ENCODE assay signal across 8 mouse cellular contexts in the genomic region with DNA sequence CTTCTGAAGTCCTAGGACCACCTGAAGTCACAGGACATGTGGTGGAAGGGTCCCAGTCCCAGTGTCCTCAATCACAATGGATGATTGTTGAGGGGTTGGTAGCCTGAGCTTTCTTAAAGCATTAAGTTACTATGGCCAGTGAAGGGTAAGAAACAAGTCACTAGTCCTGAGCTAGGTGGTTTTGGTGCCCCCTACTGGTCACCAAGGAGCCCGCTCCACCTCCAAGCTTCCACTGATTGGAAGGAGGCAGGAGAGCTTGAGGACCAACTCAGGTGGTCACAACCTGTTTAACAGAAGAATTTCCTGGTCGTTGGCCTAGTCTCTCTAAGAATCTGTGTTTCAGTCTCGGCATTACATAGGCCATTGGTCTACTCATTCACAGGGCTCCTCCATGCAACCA. TPM values are rescaled to one million over a fixed set of nuclear protein-coding genes. Genes with fewer than 3 reads are reported as not detected.
DNase-seq lines count a peak whose midpoint lies in the region; ATAC-seq and TF ChIP-seq lines count a peak whose summit lies in the region.

No protein-coding gene starts in this region.

- H3K36me3 ChIP-seq in neural tube, embryonic 11.5 days (ENCODE audit: control insufficient read depth, insufficient read depth, low read length), result no peaks in the 10 kb centered on the region

- intact Hi-C loops in gastrocnemius, adult 2 months (cut with DNase I), result loop anchor here (5.0 kb wide), 1 partner anchor 112 kb away; no protein-coding TSS in a partner anchor

- H3K4me3 ChIP-seq in gastrocnemius, adult 2 months, result no peak overlapping the region
- H3K4me3 ChIP-seq in neural tube, embryonic 11.5 days (ENCODE audit: low read depth, low read length), result no peak overlapping the region

- H3K4me1 ChIP-seq in neural tube, embryonic 11.5 days (ENCODE audit: control insufficient read depth, insufficient read depth, low read length), result peaks cover 10% of the 10 kb centered on the region

- no peak overlapping the region for H3K9ac ChIP-seq in neural tube, embryonic 11.5 days (ENCODE audit: low read length)

- no peak overlapping the region; the same call in 1 of the 2 replicates for H3K4me2 ChIP-seq in neural tube, embryonic 11.5 days (ENCODE audit: low read depth)

- peak; percentile 60 for ATAC-seq in common myeloid progenitor, adult 5-6 weeks (replicated peaks; ENCODE audit: low read depth, poor library complexity, severe bottlenecking)
- ATAC-seq in neural tube, embryonic 11.5 days (ENCODE audit: insufficient read depth, low FRiP score, low TSS enrichment), result no peak
- ATAC-seq in monocyte, adult 5-6 weeks (replicated peaks; ENCODE audit: insufficient number of reproducible peaks, low FRiP score, low TSS enrichment, poor library complexity, severe bottlenecking), result no peak

- H3K27me3 ChIP-seq in neural tube, embryonic 11.5 days (ENCODE audit: control insufficient read depth, insufficient read depth, low read length), result peaks cover 29% of the 10 kb centered on the region

- DNase-seq in gastrocnemius, adult 2 months, result peak; percentile 42
- no peak for DNase-seq in gastrocnemius, postnatal 25 days
- DNase-seq in thymus, postnatal 0 days (ENCODE audit: low spot score), result peak; percentile 24
- no peak for DNase-seq in thymus, postnatal 36 days
- peak; percentile 46 to 55 for DNase-seq in kidney, postnatal 4 days
- peak; percentile 74 for DNase-seq in neural tube, embryonic 11.5 days (ENCODE audit: low spot score)

- H3K9me3 ChIP-seq in neural tube, embryonic 11.5 days (ENCODE audit: control insufficient read depth, low read length), result no peaks in the 10 kb centered on the region

- 9% methylated on average over 3 of the region's 3 CpGs for WGBS in neural tube, embryonic 11.5 days

- no peak overlapping the region for H3K27ac ChIP-seq in gastrocnemius, adult 2 months
- no peak overlapping the region for H3K27ac ChIP-seq in neural tube, embryonic 11.5 days (ENCODE audit: low read depth, low read length)

- TF ChIP-seq CTCF in gastrocnemius, adult 2 months (IDR thresholded peaks at IDR 0.05), result peak; percentile 75

RNA-seq across cellular contexts. Expression of gene Crtac1, which starts 2.2 kb away (rescaled TPM):
- total RNA-seq in gastrocnemius, adult 2 months (2021), result under 1 TPM in 1 of 2 experiments, not detected in 1; 0.17 TPM
- total RNA-seq in gastrocnemius, postnatal 25 days (2021), result under 1 TPM in 1 of 2 experiments, not detected in 1; 0.29 TPM
- polyA plus RNA-seq in thymus, postnatal 0 days (2015; fragmentation: Nextera tagmentation; extraction: Ambion mirVana), result 0.53 and 0.87 TPM in 2 replicates
- total RNA-seq in common myeloid progenitor, adult 5-6 weeks (2017), result not detected in 2 replicates
- 35.0 and 35.5 TPM in 2 replicates for polyA plus RNA-seq in neural tube, embryonic 11.5 days (2014; fragmentation: Nextera tagmentation; extraction: Ambion mirVana)
- not detected in 3 replicates for total RNA-seq in monocyte, adult 5-6 weeks (2017)

Comparison
In these comparisons a context has a peak if more than half of its experiments do, and no peak if none do; other contexts are left out.
1. DNase-seq: peak in gastrocnemius, adult 2 months (single experiment), thymus, postnatal 0 days (single experiment), kidney, postnatal 4 days (2 of 2) and neural tube, embryonic 11.5 days (single experiment); none in gastrocnemius, postnatal 25 days (single experiment) and thymus, postnatal 36 days (0 of 2).